Mouse (Mus musculus): Measurements from ENCODE around the gene Sstr4.

Sstr4 gene

GRCm38 (mm10) chr2:148397015-148397783 lies 2.1 kb downstream of the Sstr4 start:
- no peak for DNase-seq

DNA sequence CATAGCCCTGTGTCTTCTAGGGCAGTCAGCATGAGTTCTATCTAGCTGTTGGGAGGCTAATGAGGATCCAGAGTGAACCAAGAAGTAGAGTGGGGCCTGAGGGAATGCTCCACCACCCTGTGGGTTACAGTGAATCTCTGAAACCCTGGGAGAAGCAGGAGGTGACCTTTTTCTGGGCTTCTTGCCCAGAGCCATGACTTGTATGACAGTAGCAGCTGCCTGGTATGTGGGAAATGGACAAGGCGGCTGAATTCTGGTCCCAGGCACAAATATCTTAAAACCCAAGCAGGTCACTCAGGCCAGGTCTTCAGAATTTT lies 2.6 kb downstream of the Sstr4 start:
- no peak for DNase-seq

- no peak for DNase-seq
Observed at GRCm38 (mm10) chr2:148398901-148399685, 3.9 kb downstream of the Sstr4 start.

GRCm38 (mm10) chr2:148402227-148402626 lies 7.1 kb downstream of the Sstr4 start:
- DNase-seq = no peak

- no peak for DNase-seq
Observed at GRCm38 (mm10) chr2:148404906-148405305, 9.8 kb downstream of the Sstr4 start.

DNA sequence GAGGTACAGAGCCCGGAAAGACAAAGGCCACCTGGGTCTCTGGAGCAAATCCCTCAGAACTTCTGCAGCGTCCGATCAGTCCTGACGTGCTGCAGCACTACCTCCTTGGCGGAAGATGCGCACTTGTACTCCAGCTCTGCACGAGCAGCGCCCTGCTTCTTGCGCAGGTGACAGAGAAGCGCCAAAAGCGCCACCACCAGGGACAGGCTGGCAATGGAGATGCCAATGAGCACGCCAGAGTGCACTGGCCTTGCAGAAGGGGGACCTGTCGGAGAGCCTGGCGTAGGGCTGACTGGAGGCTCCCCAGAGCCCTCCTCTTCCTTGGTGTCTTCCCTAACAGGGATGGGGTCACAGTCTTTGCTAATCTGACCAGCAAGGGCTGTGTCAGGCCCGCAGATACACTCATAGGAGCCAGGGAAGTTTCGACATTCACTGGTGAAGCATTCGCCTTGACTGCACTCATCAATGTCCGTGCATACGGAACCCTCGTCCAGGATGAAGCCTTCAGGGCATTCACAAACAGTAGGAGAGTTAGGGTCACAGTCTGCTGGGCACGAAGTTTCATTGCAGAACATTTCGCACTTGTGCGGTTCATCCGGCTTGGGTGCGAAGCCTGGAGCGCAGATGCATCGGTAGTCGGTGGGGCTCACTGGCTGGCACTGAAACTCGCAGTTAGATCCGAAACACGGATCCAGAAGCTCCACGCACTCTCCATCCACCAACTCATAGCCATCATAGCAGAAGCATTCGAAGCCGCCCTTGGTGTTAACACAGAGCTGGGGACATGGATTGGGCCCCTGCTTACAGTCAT lies 11.2 kb downstream of the Sstr4 start:
- DNase-seq = no peak

DNA sequence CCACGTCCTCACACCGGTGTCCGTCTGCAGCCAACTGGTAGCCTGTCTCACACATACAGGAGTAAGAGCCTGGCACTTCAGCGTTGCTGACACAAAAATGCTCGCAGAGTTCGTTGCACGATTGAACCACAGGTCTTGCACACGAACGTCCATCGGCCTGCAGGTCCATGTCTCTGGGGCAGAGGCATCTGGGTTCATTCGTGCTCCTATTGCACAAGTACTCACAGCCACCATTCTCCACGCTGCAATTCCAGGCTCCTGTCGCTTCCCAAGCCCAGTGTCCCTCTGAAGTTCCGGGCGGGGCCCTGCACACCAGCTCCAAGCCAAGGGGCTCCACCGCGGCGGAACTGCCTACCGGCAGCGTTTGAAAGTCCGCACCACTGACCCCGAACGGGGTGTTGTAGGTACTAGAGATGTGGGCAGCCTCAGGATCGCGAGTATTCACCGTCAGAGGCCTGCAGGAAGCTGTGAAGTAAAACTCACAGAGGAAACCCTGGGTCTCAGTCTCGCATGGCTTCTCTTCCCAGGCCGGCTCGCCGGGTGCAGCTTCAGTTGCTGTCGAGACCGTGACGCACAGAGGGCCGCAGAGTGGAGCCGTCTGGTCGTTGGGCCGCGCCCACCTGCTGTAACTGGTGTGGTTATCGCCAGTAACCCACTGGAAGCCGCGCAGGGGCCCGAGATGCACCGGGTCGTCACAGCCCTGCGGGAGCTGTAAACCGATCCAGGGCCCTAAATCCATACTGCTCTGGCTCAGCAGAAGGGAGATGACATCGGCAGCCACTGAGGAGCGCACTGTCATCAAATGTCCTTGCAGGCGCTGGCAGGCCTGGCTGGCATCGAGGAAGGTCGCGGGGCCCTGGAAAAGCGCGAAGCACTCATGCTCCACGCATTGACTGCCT lies 12.1 kb downstream of the Sstr4 start:
- DNase-seq = no peak

DNA sequence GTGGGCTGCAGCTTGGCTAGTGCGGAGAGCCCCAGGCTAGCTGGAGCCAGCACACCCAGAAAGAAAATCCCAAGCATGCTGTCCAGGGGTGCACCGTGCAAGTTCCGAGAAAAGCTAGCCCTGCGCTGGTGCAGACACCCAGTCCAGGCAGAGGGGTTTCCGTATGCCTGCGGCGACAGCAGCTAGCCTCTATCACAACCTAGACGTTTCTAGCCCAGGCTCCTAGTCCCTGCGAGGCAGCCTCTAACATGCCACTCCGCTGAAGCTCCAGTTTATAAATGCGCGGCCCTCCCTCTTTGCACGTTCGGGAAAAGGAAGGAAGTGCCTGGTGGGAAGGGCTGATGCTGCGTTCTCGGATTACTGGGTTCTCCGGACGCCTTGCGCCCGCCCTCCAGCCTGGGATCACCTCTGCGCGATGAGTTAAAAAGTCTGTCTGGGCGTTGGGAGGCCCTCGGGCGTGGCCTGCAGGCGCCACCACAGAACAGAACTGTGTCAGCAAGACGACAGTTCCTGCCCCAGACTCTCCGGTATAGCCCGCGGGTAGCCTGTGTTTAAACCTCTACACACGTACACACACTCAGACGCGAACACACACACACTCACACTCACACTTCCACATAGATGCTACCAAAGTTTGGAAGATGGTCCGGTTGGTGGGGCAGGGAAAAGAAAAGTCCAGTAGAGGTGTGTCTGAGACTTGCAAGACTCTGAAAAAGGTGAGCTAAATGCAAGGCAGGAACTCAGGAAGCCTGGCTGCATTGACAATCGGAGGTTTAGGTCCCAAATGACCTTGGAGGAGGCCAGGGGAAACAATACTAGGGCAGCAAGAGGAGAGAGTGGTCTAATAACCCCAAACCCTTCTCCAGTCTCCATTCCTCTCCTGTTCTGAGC lies 13.0 kb downstream of the Sstr4 start, which contains the start of gene Thbd:
Gene Thbd, minus strand, starts transcription at position 319 of the 891 bp plus-strand sequence.
- DNase-seq = no peak

DNA sequence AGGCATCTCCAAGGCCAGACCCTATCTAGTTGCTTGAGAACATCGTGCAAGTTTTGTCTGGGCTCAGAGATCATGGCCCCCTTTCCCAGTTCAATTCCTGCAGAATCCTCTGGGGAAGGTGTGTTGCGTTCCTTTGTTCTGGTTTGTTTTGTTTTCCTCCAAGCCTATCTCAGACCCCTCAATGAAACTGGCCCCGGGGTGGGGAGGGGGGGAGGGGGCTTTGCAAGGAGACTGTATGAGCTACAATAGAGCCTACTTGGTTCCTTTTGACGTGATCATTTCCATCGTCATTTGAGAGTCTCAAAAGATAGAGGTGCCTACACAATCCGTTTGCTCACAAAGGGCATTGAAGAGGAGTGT lies 13.6 kb downstream of the Sstr4 start:
- no peak for DNase-seq

- DNase-seq = peak; percentile 8
Observed at GRCm38 (mm10) chr2:148409141-148409540, 14.0 kb downstream of the Sstr4 start.

DNA sequence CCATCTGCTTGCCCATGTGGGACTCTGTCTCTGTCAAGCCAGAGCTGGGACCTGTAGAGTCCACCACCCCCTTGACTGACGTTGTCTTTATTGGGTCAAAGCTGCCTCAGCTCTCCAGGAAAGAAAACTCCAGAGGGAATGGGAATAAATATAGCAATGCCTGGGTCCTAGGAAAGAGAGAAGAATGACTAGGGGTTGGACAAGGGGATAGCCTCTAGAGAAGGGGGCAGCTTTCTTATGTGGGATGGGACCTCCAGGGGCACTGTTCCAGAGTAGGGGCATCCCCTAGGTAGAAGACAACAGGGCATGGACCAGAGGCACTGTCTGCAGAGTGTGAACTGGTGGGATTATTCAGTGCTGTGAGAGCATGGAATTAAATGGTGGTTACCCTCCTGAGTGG lies 14.7 kb downstream of the Sstr4 start:
- DNase-seq = no peak

GRCm38 (mm10) chr2:148419151-148419550 lies 24.0 kb downstream of the Sstr4 start:
- DNase-seq = no peak

DNA sequence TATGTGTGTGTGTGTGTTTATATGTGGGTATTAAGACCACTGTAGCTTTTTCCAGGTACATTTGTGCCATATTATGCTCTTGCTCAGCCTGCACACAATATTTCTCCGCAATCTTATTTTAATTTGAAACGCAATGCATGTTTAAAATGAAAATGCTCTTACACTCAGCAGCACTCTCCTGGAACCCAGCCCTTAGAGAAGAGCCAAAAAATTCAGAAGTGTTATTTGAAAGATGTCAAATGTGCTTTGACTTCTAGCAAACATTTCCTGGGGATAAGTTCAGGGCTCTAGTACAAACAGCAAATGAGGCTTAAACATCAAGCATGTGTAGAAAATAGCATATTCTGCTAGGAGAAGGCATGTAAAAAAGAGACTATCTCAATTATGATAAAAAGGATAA lies 24.6 kb downstream of the Sstr4 start:
- no peak for DNase-seq

DNA sequence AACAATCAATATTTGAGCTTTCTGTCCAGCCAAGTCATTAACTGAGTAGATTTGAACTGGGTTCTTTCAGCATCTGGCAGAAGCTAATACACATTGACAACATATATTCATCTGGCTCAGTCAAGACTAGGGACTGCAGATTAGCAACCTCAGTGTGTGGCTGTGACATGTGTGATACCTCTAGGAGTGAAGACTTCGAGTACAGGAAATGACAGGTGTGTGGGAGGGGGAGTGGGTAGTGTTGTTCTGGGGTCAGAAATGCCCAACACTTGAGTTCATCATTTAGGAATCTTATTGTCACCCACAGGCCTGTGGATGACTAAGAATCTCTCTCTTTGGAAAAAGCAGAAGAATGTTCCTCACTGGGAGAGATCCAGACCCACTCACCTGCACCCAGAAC lies 26.0 kb downstream of the Sstr4 start:
- no peak for DNase-seq

DNA sequence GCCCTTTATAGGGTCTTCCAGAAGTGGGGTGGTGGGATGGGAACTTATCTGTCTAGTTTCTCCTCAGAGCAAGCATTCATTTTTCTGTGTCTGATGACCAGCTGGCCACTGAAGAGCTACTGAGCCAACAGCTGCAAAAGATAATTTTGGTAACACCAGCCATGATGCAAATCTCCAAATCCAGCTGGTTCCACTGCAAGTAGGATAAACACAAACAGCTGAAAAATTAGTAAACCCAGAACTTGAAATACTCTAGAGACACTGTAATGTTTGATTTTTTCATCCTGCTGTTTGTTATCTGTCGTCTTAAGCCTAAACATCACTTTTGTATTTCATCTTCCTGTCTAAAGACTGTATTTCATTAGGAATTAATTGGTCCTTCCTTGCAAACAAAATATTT lies 26.6 kb downstream of the Sstr4 start:
- no peak for DNase-seq

DNA sequence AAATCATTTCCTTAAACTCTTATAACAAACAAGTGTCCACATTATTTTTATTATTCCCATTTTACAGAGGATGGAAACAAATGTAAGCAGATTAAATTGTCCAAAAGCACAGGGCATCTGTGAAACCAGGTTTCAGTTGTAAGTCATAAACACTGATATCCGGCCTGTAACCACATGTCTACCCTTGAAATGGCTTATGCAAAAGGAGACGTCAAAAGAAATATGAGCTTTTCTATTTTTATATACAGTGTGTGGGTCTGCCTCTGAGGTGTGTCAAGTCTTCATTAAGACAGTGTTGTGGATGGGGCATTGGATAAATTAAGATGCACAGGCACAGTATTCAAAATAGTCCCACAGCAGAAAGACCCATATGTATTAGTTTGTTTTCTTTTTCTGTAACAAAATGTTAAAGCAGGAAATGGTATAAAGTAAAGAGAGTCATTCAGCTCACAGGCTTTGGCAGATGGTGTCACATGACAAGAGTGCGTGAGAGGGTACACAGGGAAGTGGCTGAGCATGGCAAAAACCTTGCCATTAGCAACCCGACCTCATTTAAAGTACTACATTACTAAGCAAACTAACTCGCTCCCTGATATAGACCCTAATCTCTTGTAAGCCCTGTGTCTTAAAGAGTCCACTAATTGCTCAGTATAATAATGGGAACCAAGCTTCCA lies 30.7 kb downstream of the Sstr4 start:
- DNase-seq = no peak

DNA sequence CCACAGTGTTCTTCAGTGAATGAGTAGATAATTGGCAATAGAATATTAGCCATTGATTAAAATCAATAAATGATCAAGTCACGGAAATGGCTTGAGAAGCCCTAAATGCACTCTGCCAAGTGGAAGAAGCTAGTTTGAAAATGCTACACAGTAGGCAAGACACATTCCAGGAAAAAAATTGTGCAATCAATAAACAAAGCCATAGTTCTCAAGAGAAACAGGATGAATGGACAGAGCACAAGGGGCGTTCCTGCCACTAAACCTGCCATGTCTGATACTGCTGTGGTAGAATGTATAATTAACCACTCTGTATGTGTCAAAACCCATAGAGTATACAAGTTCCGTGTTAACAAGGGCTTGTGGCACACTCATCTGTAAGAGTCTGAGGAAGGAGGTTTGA lies 32.4 kb downstream of the Sstr4 start:
- no peak for DNase-seq

GRCm38 (mm10) chr2:148428523-148428922 lies 33.4 kb downstream of the Sstr4 start:
- DNase-seq = no peak

- no peak for DNase-seq
Observed at GRCm38 (mm10) chr2:148429001-148429505, 33.9 kb downstream of the Sstr4 start.

GRCm38 (mm10) chr2:148430941-148431340 lies 35.8 kb downstream of the Sstr4 start:
- no peak for DNase-seq

GRCm38 (mm10) chr2:148432346-148432745 lies 37.2 kb downstream of the Sstr4 start:
- no peak for DNase-seq

Measured in cerebellum, adult 9-11 months (tissue).